Mouse (Mus musculus) c-Kit-positive CD71-positive TER-119-negative erythroid progenitor cells, embryonic 14.5 days (primary cell): ENCODE data around the gene Amz2.
"Not testable (repeated sequence)": the region's sequence is repeated elsewhere in the genome, so short reads cannot be mapped to it uniquely, and the experiment has no call there.

Experiments
- DNase-seq: peaks from one replicate; pipeline ENCODE4 v3.0.0-alpha.2; 2013; ENCODE audit warnings: low read depth

The Amz2 gene

GRCm38 (mm10) chr11:109470921-109471861, 45.4 kb downstream of the Amz2 start:
- DNase-seq, result no peak

GRCm38 (mm10) chr11:109472171-109472691, 46.5 kb downstream of the Amz2 start:
- no peak for DNase-seq

GRCm38 (mm10) chr11:109472821-109473170, 47.0 kb downstream of the Amz2 start:
- DNase-seq, result peak; percentile 75

DNA sequence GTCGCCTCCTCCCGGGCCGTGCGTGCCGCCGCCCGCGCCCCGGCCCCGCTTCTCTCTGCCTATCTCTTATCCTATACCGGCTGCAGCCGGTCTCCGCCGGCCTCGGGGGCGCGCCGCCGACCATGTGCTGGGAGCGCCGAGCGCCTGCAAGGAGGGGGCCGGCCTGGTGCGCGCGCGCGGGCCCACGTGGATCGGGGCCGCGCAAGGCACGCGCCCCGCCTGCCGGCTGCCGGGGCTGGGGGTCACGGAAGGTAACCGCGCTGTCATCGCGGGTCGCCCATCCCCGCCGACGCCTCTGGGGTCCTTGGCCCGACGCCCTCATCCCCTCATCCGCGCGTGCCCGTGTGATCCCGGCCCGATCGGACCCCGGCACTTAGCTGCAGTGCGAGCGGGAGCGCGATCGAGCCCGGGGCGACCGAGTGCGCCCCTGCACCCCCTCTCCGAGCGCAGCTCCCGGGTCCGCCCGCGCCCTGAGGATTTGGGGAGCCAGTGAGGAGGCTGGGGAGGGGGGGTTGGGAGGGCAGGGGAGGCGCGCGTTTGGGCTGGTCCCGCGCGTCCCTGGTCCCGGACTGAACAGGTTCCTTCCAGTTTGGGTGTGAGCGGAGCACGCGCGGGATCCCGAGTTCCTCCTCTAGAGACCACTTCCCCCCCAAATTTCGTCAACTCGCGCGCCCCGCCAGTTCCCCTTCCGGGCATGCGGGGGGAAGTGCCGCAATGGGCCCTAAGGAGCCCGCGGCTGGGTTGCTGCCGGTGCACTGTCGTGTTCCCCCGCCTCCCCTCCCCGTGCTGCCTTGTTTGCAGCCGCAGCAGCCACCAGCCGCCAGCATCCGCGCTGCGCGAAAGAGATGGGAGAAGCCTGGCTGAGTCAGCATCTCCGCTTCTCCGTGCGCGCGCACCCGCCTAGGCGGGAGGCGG, 47.7 kb downstream of the Amz2 start, which contains the start of the genes Arsg and Slc16a6:
Gene Arsg (plus strand): TSS at position 204 of the 915 bp plus-strand sequence.
Gene Slc16a6 (minus strand): TSS at position 428 of the 915 bp plus-strand sequence.
- peak; percentile 89 for DNase-seq

GRCm38 (mm10) chr11:109474086-109474742, 48.5 kb downstream of the Amz2 start:
- no peak for DNase-seq

DNA sequence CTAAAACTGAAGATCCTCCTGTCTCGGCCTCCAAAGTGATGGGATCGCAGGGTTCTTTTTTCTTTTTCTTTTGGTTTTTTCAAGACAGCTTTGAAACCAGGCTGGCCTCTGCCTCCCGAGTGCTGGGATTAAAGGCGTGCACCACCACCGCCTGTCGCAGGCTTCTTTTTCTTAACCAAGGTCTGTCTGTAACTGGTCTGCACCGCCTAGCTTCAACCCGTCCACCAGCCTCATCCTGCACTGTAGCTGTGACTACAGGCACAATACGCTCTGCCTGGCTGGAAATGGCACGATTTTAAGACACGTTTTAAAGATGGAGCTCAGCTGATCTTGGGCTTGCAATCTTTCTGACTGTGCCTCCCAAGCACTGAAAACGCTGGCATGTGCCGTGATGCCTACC, 49.1 kb downstream of the Amz2 start:
- no peak for DNase-seq

DNA sequence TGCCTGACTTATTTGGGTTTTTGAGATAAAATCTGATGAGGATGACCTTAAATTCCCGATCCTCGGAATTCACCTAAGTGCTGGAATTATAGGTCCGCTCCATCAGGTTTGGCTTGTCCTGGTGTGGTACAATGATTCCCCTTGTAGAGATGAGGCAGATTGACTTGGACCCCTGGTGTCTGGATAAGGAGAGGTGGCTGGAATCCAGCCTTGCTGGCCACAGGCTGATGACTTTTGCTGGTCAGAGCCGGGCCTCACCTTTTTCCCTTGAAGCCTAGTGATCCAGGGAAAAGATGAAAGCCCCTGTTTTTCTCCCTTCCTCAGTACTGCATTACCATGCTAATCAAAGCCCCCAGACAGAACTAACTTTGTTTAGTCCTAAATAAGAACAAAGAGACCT, 50.0 kb downstream of the Amz2 start:
- no peak for DNase-seq

DNA sequence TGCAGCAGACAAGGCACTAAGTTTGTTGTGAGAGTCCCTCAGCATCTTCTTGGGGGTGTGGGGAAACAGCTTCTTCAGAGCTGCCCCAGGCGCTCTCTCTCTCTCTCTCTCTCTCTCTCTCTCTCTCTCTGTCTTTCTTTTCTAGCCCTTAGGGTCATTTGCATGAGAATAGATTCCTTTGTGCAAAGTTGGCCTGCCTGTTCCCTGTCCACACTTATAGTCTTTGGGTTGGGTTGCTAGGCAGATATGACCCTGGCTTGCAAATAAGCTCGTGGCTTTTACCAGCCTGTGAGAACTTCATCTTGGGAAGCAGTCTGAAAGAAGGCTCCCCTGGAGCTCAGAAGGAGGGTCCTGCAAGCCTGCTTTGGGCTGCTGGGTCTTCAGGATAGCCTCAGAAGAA, 50.5 kb downstream of the Amz2 start:
- DNase-seq, result no peak

DNA sequence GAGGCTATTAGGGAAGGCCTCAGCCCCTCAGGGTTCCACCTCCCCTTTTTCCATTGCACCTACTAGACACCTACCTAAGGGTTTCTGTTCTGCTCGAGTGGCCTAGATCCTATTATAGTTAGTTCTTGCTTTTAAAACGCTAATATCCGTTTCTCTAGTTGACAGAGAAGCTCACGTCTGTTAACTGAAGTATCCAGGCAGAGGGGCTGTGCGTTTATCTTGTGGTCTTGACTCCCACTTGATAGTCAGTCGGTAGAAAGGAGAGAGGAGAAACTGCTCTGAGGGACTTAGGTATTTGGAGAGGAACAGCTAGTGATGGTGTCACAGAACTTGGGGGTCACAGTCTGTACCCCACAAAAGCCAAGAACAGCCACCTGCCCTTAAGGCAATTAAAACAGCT, 50.9 kb downstream of the Amz2 start:
- DNase-seq, result no peak

- no peak for DNase-seq
These were observed 52.0 kb downstream of the Amz2 start for GRCm38 (mm10) chr11:109477606-109478380.

- DNase-seq, result no peak
These were observed 54.0 kb downstream of the Amz2 start for GRCm38 (mm10) chr11:109479575-109480285.

GRCm38 (mm10) chr11:109480440-109480839, 54.7 kb downstream of the Amz2 start:
- no peak for DNase-seq

GRCm38 (mm10) chr11:109485398-109486045, 59.8 kb downstream of the Amz2 start:
- DNase-seq, result no peak

GRCm38 (mm10) chr11:109487111-109487510, 61.4 kb downstream of the Amz2 start:
- no peak for DNase-seq

DNA sequence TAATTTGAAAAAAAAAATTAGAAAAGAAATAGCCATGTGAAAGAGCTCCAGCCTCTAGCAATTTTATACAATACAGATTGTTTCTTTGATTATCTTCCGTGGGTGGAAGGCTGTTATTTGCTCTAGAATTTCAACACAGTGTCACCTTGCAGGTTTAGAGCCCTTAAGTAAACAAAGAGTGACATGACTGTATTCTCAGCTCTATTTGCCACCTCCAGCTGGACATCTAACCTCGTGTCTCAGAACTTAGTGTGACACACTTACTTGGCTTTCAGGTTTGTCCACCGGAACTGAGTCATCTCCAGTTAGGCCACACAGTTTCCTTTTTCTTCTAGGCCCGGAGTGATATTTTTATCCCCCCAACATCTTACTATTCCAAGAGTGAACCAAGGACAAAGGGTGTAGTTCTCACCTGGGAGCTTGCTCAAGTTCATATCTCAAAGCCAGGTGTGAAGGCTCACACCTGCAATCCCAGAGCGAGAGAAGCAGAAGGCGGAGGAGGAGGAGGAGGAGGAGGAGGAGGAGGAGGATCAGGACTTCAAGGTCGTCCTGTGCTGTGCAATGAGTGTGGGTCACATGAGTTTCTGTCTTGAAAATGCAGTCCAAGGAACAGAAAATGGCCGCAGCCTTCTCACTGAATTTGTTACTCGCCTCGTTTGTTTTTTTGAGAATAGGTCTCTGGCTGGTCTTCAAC, 62.4 kb downstream of the Amz2 start:
- no peak for DNase-seq

- DNase-seq, result no peak
These were observed 64.0 kb downstream of the Amz2 start for GRCm38 (mm10) chr11:109489763-109490162.

- no peak for DNase-seq
These were observed 66.1 kb downstream of the Amz2 start for GRCm38 (mm10) chr11:109491844-109492243.

DNA sequence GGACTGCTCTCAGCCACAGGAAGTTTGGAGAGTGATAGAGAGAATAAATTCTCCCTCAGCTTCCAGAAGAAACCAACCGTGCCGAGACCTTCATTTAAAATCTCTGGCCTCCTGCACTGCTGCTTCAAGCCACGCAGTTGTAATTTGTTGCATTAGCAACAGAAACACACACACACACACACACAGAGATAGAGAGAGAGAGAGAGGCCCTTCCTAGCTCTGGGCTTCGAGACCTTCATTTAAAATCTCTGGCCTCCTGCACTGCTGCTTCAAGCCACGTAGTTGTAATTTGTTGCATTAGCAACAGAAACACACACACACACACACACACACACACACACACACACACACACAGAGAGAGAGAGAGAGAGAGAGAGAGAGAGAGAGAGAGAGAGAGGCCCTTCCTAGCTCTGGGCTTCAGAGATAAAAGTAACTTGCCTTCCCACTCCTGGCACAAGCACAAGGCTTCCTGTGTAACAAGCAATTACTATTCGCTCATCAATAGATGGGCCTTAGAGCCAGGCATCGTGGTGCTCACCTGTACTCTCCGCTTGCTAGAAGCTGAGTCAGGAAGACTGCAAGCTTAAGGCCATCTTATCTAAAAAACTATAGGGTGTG, 67.2 kb downstream of the Amz2 start:
- DNase-seq, result not testable (repeated sequence)
